Comparison of ENCODE assay signal across 1 mouse cellular context in the genomic region with DNA sequence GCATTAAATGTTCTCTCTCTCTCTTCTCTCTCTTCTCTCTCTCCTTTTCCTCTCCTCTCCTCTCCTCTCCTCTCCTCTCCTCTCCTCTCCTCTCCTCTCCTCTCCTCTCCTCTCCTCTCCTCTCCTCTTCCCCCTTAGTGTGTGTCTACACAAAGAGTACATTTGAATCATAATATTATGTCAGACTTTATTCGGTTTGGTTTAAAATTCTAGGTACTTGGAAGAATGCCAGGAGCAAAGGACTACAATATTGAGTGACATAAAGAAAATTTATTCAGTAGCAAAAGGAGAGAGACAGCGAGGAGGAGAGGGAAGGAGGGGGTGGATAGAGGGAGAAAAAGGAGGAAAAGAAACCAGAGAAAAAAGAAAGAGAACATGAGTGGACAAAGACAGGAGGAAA.
TF ChIP-seq lines count a peak whose summit lies in the region.

No protein-coding gene starts in this region.

TF ChIP-seq in CH12.LX, 34 proteins besides CTCF, POLR2A, EP300 and RAD21 (continued from another document):
- TF ChIP-seq MAFK (IDR thresholded peaks at IDR 0.05; ENCODE audit: insufficient replicate concordance, low read length), result no peak
- no peak for TF ChIP-seq MYC (IDR thresholded peaks at IDR 0.05; ENCODE audit: low read depth, low read length)
TF ChIP-seq in CH12.LX: peak in this region for 0.
